ENCODE assay signal across 9 mouse cellular contexts in genomic region chr8:106905727-106906480, GRCm38 (mm10). TPM values are rescaled to one million over a fixed set of nuclear protein-coding genes. Genes with fewer than 3 reads are reported as not detected.
A peak's percentile ranks its signal among the peaks of the same experiment; 100 is the strongest.
DNase-seq lines count a peak whose midpoint lies in the region; ATAC-seq lines count a peak whose summit lies in the region.
"Had no signal": no experiment of that assay in that cellular context is flagged by ENCODE, and none has a peak within 500 bp of the region (broad histone marks: within the 10 kb centered on the region; RNA-seq: fewer than 3 reads in every experiment).

No protein-coding gene starts in this region.

- no peaks in the 10 kb centered on the region for H3K9me3 ChIP-seq in neural tube, embryonic 15.5 days (replicated peaks)
- no peaks in the 10 kb centered on the region for H3K9me3 ChIP-seq in embryonic facial prominence, embryonic 11.5 days (replicated peaks; ENCODE audit: control insufficient read depth, low read length)
- H3K9me3 ChIP-seq: embryonic facial prominence, embryonic 15.5 days had no signal

- H3K4me3 ChIP-seq in neural tube, embryonic 15.5 days (replicated peaks) = no peak overlapping the region
- H3K4me3 ChIP-seq in embryonic facial prominence, embryonic 11.5 days (ENCODE audit: low read depth, low read length) = no peak overlapping the region
- H3K4me3 ChIP-seq: embryonic facial prominence, embryonic 15.5 days had no signal

- peaks cover 79% of the 10 kb centered on the region for H3K36me3 ChIP-seq in neural tube, embryonic 15.5 days
- peaks cover 7% of the 10 kb centered on the region for H3K36me3 ChIP-seq in embryonic facial prominence, embryonic 11.5 days (replicated peaks; ENCODE audit: control insufficient read depth, insufficient read depth, low read depth, low read length)

- no peak overlapping the region for H3K9ac ChIP-seq in neural tube, embryonic 15.5 days (replicated peaks)
- H3K9ac ChIP-seq in embryonic facial prominence, embryonic 11.5 days (replicated peaks; ENCODE audit: low read length) = no peak overlapping the region
- H3K9ac ChIP-seq: embryonic facial prominence, embryonic 15.5 days had no signal

- no peak overlapping the region for H3K27ac ChIP-seq in neural tube, embryonic 15.5 days (replicated peaks)
- no peak overlapping the region for H3K27ac ChIP-seq in embryonic facial prominence, embryonic 11.5 days (replicated peaks; ENCODE audit: low read depth, low read length)
- H3K27ac ChIP-seq: embryonic facial prominence, embryonic 15.5 days had no signal

- no peaks in the 10 kb centered on the region for H3K27me3 ChIP-seq in neural tube, embryonic 15.5 days (replicated peaks)
- no peaks in the 10 kb centered on the region for H3K27me3 ChIP-seq in embryonic facial prominence, embryonic 11.5 days (ENCODE audit: control insufficient read depth, insufficient read depth, low read length)
- H3K27me3 ChIP-seq: embryonic facial prominence, embryonic 15.5 days had no signal

- H3K4me1 ChIP-seq in neural tube, embryonic 15.5 days = no peaks in the 10 kb centered on the region
- H3K4me1 ChIP-seq in embryonic facial prominence, embryonic 11.5 days (ENCODE audit: control insufficient read depth, insufficient read depth, low read length) = no peaks in the 10 kb centered on the region
- H3K4me1 ChIP-seq: embryonic facial prominence, embryonic 15.5 days had no signal

- 96% methylated on average over 17 of the region's 17 CpGs for WGBS in neural tube, embryonic 15.5 days
- WGBS in embryonic facial prominence, embryonic 11.5 days = 92% methylated on average over 17 of the region's 17 CpGs

- H3K4me2 ChIP-seq in neural tube, embryonic 15.5 days = no peak overlapping the region
- no peak overlapping the region for H3K4me2 ChIP-seq in embryonic facial prominence, embryonic 11.5 days (ENCODE audit: low read depth, low read length)
- H3K4me2 ChIP-seq: embryonic facial prominence, embryonic 15.5 days had no signal

- intact Hi-C loops in heart, postnatal 25 days (cut with DNase I) = loop anchor here (1.0 kb wide), 1 partner anchor 96 kb away; no protein-coding TSS in a partner anchor
- intact Hi-C loops in left cerebral cortex, postnatal 25 days (cut with DNase I) = loop anchor here (1.0 to 5.0 kb wide), 3 partner anchors 13 to 41 kb away; no protein-coding TSS in a partner anchor

- peak; percentile 34 for DNase-seq in cerebellum, adult 8-10 months
- DNase-seq in cerebellum, adult 9-10 months = no peak
- DNase-seq in neural tube, embryonic 10.5 days (ENCODE audit: extremely low spot score, low spot score) = peak; percentile 30
- DNase-seq in embryonic facial prominence, embryonic 11.5 days (ENCODE audit: low spot score) = peak; percentile 72
- DNase-seq in heart, postnatal 25 days (ENCODE audit: low spot score) = peak; percentile 65
- peak; percentile 64 to 96 for DNase-seq in left cerebral cortex, postnatal 25 days (ENCODE audit: low spot score in 2 of 2)
- peak; percentile 81 to 86 for DNase-seq in right cerebral cortex, adult 2 months (ENCODE audit: low spot score in 2 of 2)

- ATAC-seq in neural tube, embryonic 15.5 days (ENCODE audit: low FRiP score) = no peak
- no peak for ATAC-seq in embryonic facial prominence, embryonic 11.5 days (replicated peaks; ENCODE audit: insufficient number of reproducible peaks, low FRiP score, low TSS enrichment, low read depth)

RNA-seq across cellular contexts. Expression of gene Utp4, which starts 12.5 kb away (rescaled TPM):
- polyA plus RNA-seq in neural tube, embryonic 15.5 days (2015; fragmentation: Nextera tagmentation; extraction: Ambion mirVana) = 41.7 and 49.8 TPM in 2 replicates
- 90.3 and 93.0 TPM in 2 replicates for polyA plus RNA-seq in embryonic facial prominence, embryonic 11.5 days (2014; fragmentation: Nextera tagmentation; extraction: Ambion mirVana)
- total RNA-seq in heart, postnatal 25 days (2021) = 10 to 100 TPM; 17.7 to 19.1 TPM
- 10 to 100 TPM; 33.2 to 33.6 TPM for total RNA-seq in left cerebral cortex, postnatal 25 days (2021)

RNA-seq across cellular contexts. Expression of gene Sntb2, which starts 29.6 kb away (rescaled TPM):
- polyA plus RNA-seq in neural tube, embryonic 15.5 days (2015; fragmentation: Nextera tagmentation; extraction: Ambion mirVana) = 6.6 and 8.7 TPM in 2 replicates
- 7.4 TPM in 2 replicates for polyA plus RNA-seq in embryonic facial prominence, embryonic 11.5 days (2014; fragmentation: Nextera tagmentation; extraction: Ambion mirVana)
- total RNA-seq in heart, postnatal 25 days (2021) = 10 to 100 TPM; 12.9 to 13.0 TPM
- 10 to 100 TPM; 12.5 to 16.8 TPM for total RNA-seq in left cerebral cortex, postnatal 25 days (2021)

RNA-seq across cellular contexts. Expression of gene Has3, which starts 35.9 kb away (rescaled TPM):
- 1.6 and 2.2 TPM in 2 replicates for polyA plus RNA-seq in neural tube, embryonic 15.5 days (2015; fragmentation: Nextera tagmentation; extraction: Ambion mirVana)
- polyA plus RNA-seq in embryonic facial prominence, embryonic 11.5 days (2014; fragmentation: Nextera tagmentation; extraction: Ambion mirVana) = 0.18 and 0.31 TPM in 2 replicates
- 1 to 10 TPM; 1.0 to 1.7 TPM for total RNA-seq in heart, postnatal 25 days (2021)
- 1 to 10 TPM; 2.2 to 2.4 TPM for total RNA-seq in left cerebral cortex, postnatal 25 days (2021)
